Mouse (Mus musculus) adrenal gland, adult (tissue): Measurements from ENCODE around the gene Mdh2.
A peak's percentile ranks its signal among the peaks of the same experiment; 100 is the strongest.

Experiments
- DNase-seq, 2 experiments: peaks; one replicate each; pipeline ENCODE4 v3.0.0; 2022 to 2023; ENCODE audit warnings: low spot score in 1 of 2; ENCODE audit not compliant: inconsistent age in 2 of 2

Mdh2 gene

DNA sequence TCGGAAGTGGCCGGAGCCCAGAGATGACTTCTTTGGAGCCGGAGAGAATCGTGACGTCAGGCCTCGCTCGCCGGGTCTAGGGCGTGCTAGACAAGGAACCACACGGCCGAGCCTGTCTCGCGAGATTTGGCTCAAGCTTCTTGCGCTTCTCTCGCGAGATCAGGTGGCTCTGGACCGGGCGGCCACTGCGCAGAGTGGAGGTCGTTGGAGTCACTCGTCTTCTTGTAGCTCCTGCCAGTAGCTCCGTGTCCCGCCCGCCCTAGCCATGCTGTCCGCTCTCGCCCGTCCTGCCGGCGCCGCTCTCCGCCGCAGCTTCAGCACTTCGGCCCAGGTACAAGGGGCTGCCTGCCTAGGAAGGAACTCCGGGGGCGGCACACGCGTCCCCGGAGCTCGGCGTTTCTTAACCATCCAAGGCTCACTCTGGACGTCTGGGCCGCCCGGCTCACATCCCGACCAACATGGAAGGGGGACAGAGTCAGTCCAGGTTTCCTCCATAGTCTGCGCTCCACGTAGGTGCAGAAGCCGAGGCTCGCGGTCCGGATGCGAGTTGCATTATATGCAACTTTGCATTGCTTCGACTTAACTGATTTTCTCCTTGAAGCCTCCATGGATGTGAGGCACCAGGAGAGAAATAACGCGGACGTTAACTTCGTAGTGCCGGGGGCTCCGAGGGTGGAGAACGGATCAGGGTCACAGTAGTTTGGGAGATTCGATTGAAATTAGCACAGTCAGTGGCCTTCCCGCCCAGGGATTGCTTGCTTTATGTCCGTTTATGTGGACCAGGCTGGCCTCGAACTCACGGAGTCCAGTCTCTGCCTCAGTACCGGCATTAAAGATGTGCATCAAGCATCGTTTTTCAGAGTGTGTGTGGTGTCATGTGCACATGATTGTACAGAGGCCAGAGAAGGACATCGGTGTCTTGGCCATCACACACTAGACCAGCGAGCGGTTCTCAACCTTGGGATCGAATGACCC is at the start of gene Mdh2:
Gene Mdh2, plus strand, starts transcription at position 10 of the 975 bp plus-strand sequence.
- peak; percentile 99 for DNase-seq

- no peak for DNase-seq
Observed at GRCm38 (mm10) chr5:135729351-135729750, 48.9 kb upstream of the Mdh2 start.

- DNase-seq = no peak
Observed at GRCm38 (mm10) chr5:135730278-135730677, 48.0 kb upstream of the Mdh2 start.

GRCm38 (mm10) chr5:135730916-135731315 is 47.4 kb upstream of the Mdh2 start:
- DNase-seq = peak in 1 of 2 experiments; percentile 47

DNA sequence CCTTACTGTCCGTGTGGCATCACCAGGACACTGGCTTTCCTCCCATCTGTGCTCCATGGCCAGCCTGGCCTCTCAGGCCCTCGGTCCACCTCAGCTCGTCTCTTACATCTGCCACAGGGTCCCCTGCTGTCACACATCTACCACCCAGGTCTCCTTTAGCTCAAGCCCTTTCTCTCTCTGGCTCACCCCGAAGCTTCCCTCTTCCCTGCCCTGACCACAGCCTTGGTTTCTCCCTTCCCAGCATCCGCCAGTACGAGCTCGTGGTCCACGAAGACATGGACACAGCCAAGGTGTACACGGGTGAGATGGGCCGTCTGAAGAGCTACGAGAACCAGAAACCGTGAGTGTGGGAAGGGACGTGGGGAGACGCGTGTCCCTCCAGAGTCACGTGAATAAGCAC is 47.0 kb upstream of the Mdh2 start:
- DNase-seq = no peak

DNA sequence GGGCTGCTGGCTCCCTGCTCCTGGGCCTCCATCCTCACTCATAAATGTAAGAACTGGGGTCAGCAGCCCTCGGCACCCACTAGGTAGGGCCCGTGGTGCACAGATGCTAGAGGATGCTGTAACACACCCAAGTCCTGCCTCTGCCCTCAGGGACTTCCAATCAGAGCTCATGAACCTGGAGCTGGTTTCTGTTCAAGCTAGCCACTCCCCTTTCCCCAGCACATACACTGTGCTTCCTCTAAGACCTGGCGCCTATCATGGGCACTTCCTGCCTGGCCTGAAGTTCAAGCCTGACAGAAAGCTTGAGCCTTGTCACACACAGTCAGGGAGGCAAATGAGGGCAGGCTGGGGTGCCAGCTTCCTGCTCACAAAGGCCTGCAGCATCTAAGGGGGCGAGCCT is 45.2 kb upstream of the Mdh2 start:
- DNase-seq = no peak

DNA sequence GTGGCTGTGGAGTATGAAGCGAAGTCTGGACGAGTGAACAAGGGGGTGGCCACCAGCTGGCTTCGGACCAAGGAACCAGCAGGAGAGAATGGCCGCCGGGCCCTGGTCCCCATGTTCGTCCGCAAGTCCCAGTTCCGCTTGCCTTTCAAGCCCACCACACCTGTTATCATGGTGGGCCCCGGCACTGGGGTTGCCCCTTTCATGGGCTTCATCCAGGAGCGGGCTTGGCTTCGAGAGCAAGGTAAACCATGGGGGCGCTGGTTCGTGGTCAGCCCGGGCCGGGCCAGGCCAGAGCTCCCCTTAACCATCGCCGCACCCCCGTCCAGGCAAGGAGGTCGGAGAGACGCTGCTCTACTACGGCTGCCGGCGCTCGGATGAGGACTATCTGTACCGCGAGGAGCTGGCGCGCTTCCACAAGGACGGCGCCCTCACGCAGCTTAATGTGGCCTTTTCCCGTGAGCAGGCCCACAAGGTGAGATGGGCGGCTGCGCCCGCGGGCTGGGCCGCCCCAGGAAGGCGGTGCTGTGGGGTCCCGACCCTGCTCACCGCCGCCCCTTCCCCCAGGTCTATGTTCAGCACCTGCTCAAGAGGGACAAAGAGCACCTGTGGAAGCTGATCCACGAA is 44.1 kb upstream of the Mdh2 start:
- DNase-seq = peak in 1 of 2 experiments; percentile 51

DNA sequence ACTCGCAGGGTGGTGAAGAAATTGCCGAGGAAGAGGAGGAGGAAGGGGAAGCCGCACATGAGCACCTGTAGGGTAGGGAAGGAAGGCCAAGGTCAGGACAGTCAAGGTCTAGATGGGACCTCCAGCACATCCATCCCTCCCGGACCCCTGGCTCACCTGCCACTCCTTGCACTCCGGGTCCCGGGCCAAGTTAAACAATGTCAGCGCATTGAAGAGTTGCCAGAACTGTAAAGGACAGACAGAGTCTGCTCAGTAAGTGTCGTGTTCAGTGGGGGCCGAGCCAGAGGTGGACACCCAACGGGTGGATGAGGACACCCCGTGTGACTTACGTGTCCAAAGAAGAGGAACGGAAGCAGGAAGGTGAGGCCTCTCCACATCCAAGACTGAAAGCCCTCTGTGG is 42.5 kb upstream of the Mdh2 start:
- peak in 1 of 2 experiments; percentile 60 for DNase-seq

DNA sequence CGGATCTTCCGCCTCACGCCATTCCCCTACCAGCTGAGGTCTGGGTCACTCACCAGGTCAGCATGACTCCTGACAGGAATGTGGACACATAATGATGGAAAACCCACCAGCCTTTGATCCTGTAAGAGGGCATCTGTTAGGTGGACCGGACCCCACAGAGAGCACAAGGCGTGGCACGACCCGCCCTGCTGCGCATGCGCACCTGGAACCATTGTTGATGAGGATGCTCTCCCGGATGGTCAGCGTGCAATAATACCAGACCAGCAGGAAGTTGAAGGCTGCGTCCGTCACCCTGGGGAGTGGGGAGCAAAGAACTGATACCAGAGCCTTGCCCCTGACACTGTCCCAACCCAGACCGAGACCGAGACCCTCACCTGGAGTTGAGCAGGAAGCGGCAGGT is 41.7 kb upstream of the Mdh2 start:
- peak in 1 of 2 experiments; percentile 37 for DNase-seq

GRCm38 (mm10) chr5:135737154-135737553 is 41.1 kb upstream of the Mdh2 start:
- DNase-seq = peak in 1 of 2 experiments; percentile 68

GRCm38 (mm10) chr5:135738266-135738665 is 40.0 kb upstream of the Mdh2 start:
- DNase-seq = peak in 1 of 2 experiments; percentile 38

DNA sequence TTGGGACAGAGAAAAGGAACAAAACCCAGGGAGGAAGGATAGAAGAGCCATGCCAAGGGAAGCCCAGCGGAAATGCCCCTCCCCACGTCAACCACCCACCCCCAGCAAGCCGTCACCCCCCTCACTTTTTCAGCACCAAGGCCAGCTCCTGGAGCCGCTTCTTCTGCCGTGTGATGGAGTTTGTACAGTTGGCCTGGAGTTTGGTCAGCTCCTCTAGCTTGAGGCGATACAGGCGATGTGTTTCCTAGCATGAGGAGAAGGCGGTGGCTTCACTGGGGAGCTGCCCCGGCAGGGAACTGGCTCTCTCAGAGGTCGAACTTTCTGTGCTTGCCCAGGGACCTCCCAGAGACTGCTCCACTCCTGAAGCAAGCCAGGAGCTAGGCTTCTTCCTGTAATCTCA is 36.1 kb upstream of the Mdh2 start:
- peak in 1 of 2 experiments; percentile 48 for DNase-seq

DNA sequence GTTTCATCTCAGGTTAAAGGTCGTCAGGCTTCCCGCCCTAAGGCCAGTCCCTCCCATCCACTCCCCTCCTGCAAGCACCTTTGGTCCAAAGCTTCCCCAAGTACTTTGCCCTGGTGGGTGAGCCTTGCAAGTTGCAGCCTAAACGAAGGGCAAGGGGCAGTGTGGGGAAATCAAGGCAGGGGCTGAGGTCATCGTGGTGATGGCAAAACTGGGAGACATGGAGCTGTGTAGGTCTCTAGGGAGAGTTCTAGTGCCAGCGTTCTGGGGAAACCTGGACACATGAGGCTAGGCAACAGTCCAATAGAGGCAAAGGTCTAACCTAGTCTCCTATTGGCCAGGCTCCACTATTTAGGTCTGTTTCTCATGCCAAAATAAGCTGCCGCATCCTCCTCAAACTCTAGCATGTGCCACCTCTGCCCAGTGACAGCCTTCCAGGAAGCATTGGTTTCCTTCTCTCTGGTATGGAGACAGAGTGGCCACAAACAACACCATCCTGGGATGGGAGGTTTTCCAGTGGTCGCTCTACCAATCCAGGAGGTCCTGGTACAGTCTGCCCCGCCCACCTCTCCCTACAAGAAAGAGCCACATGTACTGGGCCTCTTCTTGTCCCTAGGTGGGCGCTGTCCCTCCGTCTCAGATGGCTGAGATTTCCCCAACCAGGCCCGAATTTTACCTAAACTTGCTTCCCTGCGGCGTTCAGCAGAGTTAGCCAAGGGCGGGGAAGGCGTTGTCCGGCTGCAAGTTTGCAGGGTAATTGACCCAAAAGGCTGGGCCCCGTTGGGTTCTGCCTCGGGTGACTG is 35.1 kb upstream of the Mdh2 start:
- peak in 1 of 2 experiments; percentile 71 for DNase-seq

GRCm38 (mm10) chr5:135743741-135744609 is 34.3 kb upstream of the Mdh2 start, which contains the start of gene Tmem120a:
TSS of gene Tmem120a (minus strand) at chr5:135744448.
- DNase-seq = peak; percentile 96 to 98

DNA sequence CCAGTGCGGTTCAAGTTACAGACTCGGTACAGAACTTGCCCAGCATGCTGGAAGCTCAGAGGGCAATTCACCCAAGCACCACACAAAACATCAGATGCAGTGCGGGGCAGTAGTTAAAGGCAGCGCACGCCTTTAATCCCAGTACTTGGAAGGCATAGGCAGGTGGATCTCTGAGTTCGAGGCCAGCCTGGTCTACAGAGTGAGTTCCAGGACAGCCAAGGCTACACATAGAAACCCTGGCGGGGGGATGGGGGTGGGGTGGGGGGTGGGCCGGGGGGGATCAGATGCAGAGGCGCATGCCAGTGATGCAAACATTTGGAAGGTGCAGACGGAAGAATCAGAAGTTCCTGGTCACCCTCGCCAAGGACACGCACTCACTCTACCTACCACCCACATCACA is 33.5 kb upstream of the Mdh2 start:
- no peak for DNase-seq

GRCm38 (mm10) chr5:135751041-135751440 is 27.2 kb upstream of the Mdh2 start:
- DNase-seq = no peak

DNA sequence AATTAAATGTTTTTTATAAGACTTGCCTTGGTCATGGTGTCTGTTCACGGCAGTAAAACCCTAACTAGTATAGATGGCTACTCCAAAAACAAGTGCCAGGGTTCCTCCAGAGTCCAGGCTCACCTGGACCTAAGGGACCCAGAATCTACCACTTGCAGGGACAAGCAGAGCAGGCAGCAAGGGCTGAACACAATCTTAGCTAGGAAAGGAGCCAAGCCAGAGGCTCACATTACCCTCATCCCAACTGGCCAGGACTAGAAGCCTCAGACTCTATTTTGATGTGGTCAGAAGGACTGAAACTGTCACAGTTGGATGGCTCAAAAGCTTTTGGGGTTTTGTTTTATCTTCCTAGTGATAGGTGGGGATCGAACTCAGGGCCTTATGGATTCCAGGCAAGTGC is 26.7 kb upstream of the Mdh2 start:
- no peak for DNase-seq

- DNase-seq = peak in 1 of 2 experiments; percentile 50
Observed at GRCm38 (mm10) chr5:135761881-135762280, 16.4 kb upstream of the Mdh2 start.

DNA sequence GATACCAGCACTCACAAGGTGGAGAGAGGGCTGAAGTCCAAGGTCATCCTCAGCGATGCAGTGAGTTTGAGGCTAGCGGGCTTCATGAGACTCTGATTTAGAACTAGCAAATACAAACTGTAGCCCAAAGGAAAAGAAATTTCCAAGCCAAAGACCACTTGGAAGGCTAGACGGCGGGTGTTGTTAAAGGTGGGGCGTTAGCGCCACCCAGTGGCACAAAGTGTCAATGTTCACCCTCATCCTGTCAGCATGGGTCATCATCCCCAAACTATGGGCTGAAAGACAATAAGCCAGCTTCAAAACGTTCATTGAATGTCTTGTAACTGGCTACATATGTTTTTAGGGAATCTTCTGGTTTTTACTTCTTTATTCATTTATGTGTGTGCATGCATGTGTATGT is 14.8 kb upstream of the Mdh2 start:
- peak; percentile 67 to 92 for DNase-seq

- DNase-seq = no peak
Observed at GRCm38 (mm10) chr5:135764971-135765370, 13.3 kb upstream of the Mdh2 start.
